Mouse (Mus musculus): ENCODE data around the gene Thrap3.

Gene Thrap3

DNA sequence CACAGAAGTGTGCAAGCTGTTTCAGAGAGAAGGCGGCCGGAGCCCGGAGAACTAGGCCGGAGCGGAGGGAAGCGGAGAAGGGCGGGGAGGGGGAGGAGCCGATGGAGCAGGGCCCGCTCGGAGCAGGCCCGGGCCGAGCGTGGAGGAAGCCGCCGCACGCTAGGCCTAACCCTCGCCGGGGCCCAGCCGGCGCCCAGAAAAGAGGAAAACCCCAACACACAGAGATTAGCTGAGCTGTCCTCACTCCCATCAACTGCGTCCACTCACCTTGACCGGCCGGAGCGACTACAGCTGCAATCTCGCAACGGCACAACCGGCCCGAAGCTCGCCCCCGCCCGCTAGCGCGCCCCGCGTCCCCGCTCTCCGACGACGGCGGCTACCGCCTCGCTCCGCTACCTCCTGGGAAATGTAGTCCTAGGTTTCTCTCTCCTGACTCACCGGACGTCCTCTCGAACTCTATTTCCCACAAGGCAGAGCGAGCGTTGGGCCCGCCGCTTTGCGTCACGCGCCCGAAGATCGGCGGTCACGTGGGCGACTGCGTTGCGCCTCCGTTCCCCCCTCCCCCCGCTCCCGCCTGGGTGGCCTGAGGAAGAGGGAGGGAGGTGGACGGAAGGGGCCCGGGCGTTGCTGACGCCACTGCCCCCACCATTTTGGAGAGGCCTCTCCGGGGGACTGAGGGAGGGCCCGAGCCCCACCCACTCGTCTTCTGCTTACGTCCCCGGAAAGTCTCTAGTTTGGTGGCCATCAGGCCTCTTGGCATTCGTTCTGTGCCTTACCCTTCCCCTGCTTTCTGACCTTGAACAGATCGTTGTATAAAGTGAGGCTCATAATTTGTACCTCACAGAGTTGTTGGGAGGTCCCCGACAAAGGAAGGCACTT lies at the start of gene Thrap3:
TSS of gene Thrap3 (minus strand) at position 458 of the 879 bp plus-strand sequence.
- WGBS: under 1% methylated on average over 74 of the region's 75 CpGs

- 31% methylated on average over 11 of the region's 11 CpGs for WGBS
Measured at GRCm38 (mm10) chr4:126251655-126252254, 49.2 kb upstream of the Thrap3 start.

DNA sequence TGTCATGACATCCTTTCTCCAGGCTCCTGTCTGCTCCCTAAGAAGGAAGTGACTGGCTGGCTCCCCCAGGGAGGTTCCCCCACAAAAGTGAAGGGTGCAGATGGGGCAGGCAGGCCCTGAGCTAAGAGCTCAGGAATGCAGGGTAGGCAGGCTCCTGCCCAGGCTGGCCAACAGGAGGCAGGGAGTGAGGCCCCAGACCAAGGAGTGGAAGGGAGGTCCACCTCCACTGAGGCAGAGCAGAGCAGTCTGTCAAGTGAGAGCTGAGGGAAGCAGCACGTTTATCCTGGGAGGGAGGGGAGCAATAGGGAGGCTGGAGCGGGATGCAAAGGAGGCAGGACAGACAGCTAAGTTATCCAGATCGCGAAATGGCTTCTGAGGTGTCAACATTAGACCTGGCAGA lies 48.1 kb upstream of the Thrap3 start:
- 31% methylated on average over 4 of the region's 4 CpGs for WGBS

DNA sequence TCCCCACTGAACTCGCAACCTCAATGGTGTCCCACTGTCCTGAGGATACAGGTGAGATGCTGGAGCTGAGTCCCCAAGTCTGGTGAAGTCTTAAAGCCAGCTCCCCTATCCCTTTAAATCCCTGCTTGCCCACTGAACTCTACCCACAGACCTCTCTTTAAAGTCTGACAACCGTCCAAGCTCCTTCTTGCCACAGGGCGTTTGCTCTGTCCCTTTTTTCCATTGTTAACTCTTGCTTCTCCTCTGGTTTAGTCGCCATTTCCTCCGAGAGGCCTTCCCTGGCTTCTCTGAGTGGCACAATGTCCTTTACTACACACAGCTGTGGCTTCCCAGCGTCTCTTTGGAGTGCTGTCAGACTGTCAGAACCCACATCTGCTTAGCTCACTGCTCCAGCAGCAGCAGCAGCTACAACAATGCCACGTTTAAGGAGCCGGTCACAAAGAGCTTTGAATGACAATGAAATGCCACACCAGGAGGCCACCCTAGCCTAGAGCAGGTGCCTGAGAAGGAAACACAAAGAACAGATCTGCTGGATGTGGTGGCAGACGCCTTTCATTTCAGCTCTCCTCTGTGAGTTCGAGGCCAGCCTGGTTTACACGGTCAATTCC lies 45.8 kb upstream of the Thrap3 start:
- WGBS: 15% methylated on average over 11 of the region's 11 CpGs

GRCm38 (mm10) chr4:126246202-126246889 lies 43.8 kb upstream of the Thrap3 start:
- WGBS: 46% methylated on average over 13 of the region's 13 CpGs

- 37% methylated on average over 6 of the region's 6 CpGs for WGBS
Measured at GRCm38 (mm10) chr4:126242510-126242909, 40.0 kb upstream of the Thrap3 start.

DNA sequence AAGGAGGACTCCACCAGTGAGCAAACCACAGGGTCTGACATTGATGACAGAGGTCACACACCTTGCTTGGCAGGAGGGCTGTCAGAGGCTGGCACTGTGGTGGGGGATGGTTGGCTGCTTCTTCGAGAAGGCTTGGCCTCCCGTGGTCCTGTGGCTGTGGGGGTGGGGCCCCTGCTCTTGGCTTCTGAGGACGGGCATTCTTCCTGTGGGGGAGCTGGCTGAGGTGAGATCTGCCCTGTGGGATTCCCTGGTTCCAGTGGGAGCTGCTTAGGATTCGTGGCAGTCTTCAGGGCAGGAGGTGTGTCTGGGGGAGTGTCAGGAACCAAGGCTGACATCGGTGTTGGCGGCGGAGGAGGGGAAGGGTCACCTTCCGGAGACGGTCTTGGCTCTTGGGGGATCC lies 39.4 kb upstream of the Thrap3 start:
- 32% methylated on average over 9 of the region's 9 CpGs for WGBS

DNA sequence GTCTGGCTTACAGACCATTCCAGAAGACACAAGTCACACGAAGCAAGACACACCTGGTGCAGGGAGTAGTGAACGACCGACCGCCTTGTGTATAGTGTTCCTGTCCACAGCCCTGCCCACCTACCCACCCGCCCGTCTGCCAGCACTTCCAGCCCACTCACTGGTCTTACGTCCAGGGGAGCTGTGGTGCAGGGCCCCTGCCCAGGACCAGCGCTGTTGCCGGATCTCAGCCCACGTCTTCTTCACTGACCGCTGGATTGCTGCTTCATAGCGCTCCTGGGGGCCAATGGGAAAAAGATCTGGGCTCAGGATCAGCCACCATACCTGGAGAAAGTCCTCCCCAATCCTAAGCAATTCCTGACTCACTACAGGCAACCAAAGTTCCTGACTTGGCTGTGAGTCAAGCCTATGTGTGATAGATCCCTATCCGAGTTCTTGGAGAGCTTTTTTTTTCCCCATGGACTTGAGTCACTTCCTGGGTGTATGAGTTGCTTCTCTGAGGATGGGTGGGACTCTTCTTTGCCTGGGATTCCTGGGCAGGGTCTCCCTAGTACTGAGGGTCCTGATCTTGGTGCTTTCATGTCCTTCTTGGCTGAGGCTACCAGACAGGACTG lies 37.4 kb upstream of the Thrap3 start:
- WGBS: 55% methylated on average over 13 of the region's 13 CpGs

DNA sequence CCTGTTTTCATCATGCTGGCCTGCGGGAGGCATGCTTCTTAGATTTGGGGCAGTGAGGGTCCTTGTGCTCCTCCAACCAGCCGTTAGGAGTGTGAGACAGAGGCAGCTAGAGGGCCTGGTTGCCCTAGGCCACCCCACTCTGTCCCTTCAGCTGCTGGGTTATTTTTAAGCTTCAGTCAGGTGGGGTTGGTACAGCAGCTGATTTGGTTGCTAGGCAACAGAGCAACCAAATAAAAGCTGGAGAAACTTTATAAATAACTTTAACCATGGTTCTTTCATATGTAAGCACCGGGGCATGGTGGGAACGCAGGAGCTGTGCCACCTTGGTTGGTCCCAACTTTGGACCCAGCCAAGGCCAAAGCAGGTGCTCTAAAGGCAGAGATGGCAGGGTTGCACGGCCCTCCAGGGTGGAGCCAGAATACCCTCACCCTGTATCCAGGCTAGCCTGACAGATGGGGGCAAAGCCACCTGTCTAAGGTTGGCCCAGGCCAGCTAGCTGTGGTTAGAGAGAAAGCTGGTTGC lies 35.2 kb upstream of the Thrap3 start:
- 25% methylated on average over 5 of the region's 5 CpGs for WGBS

DNA sequence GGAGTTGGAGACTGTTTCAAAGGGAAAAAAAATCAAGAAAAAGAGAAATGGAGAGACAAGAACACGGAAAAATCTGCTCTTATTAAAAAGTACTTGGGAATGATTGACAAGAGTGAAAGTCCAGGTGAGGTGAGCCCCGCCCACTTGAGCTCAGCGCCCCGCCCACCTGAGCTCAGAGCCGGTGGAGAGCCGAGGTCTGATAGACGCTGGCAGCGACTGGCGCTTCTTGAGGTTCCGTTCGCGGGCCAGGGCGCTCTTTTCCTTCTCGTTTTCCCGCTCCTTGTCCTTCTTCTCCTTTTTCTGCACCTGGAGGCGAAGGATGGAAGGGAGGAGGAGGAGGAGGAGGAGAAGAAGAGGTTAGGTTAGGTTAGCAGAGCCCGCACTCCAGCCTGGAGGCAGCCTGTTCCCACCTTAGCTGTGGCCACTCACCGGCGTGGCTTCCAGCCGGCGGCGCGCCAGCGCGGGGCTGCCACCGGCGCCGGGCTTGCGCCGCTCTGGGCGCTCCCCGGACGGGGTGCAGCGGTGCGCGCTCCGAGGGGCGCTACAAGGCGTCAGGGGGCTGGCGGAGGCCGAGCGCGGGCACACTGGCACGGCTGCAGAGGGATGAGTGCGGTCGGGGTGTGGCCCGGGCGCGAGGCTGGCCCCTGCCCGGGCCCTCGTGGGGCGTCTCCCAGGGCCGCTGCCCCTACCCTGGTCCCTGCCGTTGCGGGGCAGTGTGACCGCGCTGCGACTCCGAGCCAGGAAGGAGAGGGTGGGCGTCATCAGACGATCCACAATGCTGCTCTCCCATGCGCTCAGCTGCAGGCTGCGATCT lies 34.1 kb upstream of the Thrap3 start:
- 54% methylated on average over 63 of the region's 63 CpGs for WGBS

DNA sequence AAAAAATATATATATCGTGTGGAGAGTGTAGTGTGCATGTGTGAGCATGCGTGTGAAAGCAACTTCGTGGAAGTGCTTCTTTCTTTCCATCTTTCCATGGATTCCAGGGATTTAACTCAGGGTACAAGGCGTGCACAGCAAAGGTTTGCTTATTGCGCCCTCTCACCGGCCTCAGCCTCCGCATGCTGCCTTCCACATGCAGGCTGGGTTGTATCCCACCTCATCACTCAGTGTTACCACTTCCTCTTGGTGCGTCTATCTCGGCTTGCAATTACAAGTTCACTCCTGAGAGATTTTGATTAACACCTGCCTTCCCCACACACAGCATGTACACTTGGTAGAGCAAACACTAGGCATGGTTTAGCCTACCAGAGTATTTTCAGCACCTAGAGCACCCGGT lies 32.6 kb upstream of the Thrap3 start:
- 63% methylated on average over 10 of the region's 10 CpGs for WGBS

DNA sequence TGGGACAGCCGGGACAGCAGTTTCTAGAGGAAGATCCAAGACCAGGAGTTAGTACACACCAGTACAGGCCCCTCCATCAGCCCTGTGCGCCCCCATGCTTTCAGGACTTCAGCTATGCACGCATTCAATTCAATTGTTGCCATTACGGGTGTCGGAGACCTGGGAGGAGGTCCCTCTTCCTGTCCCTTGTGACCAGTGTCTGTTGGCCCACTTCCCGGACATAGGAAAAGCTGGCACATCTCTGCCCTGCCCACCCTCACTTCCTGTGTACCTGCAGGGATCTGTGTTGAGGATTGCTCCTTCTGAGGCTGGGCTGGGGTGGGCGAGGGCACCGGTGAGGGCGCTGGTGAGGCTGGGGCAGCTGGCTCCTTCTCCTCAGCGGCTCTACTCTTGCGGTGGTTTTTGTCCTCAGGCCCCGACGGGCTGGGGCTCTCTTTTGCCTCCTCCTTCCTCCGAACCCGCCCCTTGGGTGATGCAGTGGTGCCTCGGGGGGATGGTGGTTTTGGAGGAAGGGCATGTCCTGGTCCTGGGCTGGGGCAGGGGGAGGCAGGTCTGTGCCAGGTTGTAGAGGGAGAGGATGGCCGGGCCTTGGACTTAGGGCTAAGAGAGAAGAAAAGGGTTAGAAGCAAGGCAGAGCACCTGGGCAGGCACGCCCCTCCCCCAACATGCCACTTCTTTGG lies 32.1 kb upstream of the Thrap3 start:
- 69% methylated on average over 18 of the region's 18 CpGs for WGBS

GRCm38 (mm10) chr4:126233676-126234308 lies 31.2 kb upstream of the Thrap3 start:
- WGBS: 82% methylated on average over 29 of the region's 29 CpGs

DNA sequence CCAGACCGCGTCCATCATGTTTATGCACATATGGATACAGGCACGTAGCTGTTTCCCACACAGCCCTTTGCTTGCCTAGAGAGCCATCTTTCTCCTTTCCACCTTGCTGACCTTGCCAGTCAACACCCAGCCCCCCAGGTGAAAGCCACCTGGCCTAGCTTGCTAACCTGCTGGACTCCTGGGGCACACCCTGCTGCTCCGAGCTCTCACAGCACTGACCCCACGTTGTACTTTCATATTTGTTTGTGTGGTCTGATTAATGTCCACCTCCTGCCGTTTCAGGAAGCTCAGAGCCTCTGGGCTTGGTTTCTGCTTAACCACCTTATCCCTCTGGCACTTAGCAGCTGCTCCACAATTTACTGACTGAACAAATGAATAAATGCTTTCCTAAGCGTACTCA lies 27.3 kb upstream of the Thrap3 start:
- 68% methylated on average over 7 of the region's 7 CpGs for WGBS

DNA sequence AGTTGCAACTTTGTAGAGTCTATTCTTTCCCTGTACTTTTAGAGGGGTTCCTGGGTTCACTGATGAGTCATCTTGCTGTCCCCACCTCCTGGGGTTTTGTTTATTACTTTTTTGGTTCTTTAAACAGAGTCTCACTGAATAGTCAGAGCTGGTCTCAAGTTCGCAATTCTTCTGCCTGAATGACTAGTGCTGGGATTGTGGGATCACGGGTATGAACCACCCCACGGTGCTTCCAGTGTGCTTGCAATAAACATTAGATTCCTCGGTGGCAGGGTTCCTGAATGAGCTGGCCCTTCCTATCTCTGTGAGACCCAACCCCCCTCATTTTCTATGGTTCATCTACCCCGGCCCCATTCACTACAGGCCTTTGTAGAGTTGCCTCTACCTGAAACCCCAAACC lies 25.6 kb upstream of the Thrap3 start:
- 10% methylated on average over 5 of the region's 5 CpGs for WGBS

DNA sequence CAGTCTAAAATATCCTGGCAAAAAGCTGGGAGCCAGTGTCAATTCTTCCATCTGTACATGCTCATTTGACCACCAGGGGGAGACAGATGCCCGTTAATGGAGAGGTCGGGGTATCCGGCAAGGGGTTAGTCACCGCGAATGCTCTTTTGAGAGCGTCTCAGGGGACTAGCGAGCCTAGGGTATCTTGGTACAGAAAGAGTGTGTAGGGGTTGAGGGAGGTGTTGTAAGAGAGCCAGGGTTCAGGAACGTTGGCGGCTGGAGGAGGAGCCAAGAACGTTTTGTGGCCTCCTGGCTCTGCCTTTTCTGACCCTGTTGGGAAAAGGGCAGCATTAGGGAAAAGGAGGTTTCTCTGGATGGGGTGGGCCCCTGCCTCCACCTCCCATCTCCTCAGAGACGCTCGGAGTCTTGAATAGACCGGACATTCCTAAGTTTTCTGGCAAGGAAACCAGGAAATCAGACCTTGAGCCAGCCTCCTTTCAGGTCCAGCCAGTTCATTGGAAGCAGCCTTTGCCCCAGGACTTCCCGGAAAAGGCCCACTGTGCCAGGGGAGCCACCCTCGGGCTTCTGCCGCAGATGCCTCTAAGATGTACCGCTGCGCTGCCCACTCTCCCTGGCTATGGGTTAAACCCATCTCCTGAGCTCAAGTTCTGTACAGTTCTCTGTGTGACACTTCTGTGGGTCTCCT lies 24.7 kb upstream of the Thrap3 start:
- under 1% methylated on average over 18 of the region's 18 CpGs for WGBS

GRCm38 (mm10) chr4:126226640-126227039 lies 24.1 kb upstream of the Thrap3 start:
- 50% methylated on average over 12 of the region's 12 CpGs for WGBS

DNA sequence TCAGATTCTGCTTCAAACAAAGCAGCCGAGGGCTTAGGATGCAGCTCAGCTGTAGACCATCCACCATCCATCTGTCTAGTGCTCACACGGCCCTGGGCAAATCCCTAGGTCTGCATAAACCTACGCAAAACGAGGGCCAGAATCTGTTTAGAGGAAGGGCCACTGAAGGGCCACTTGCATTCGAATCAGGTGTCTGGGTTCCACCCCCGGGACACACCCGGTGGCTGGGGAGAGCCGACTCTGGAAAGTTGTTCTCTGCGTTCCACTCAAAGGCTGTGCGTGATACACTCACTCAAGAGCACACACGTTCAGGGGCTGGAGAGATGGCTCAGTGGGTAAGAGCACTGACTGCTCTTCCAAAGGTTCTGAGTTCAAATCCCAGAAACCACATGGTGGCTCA lies 20.1 kb upstream of the Thrap3 start:
- 82% methylated on average over 11 of the region's 11 CpGs for WGBS

GRCm38 (mm10) chr4:126220045-126220444 lies 17.5 kb upstream of the Thrap3 start:
- 74% methylated on average over 10 of the region's 10 CpGs for WGBS
